Mouse (Mus musculus) kidney, postnatal 0 days (tissue): ENCODE measurements at regions not wholly inside any gene's neighbourhood (a gene's known extent, or its start where the extent isn't known, plus 50 kb on each side); places are given as distances from the start of the nearest gene placed in this dataset.

Experiments
- ATAC-seq: fragments of 200-750 bp; cut with Nextera tagmentation; replicated peaks from 2 replicates; pipeline ENCODE4 v1.8.0; 2017; ENCODE audit warnings: low read depth, moderate number of reproducible peaks, moderate TSS enrichment, moderate library complexity; ENCODE audit not compliant: low FRiP score
- DNase-seq: peaks from one replicate; pipeline ENCODE4 v3.0.0-alpha.2; 2016; ENCODE audit warnings: low spot score
- H3K27ac ChIP-seq: fragments of 300-500 bp; sonication (generic); 2 replicates; pipeline ENCODE4 v1.5.1; 2014; ENCODE audit warnings: mild to moderate bottlenecking
- H3K27me3 ChIP-seq: fragments of 300-500 bp; sonication (generic); 2 replicates; pipeline ENCODE4 v1.6.1; 2014; ENCODE audit warnings: low read length, mixed read lengths; ENCODE audit not compliant: insufficient read depth
- H3K36me3 ChIP-seq: fragments of 300-500 bp; sonication (generic); 2 replicates; pipeline ENCODE4 v1.6.1; 2014; ENCODE audit warnings: low read length, mixed read lengths; ENCODE audit not compliant: insufficient read depth
- H3K4me1 ChIP-seq: fragments of 300-500 bp; sonication (generic); replicated peaks from 2 replicates; pipeline ENCODE4 v1.6.1; 2014; ENCODE audit warnings: antibody characterized with exemption, low read length, mixed read lengths; ENCODE audit not compliant: insufficient read depth
- H3K4me2 ChIP-seq: fragments of 300-500 bp; sonication (generic); 2 replicates; pipeline ENCODE4 v1.6.1; 2014; ENCODE audit warnings: mild to moderate bottlenecking, low read length, moderate library complexity, mixed read lengths
- H3K4me3 ChIP-seq: fragments of 300-500 bp; sonication (generic); replicated peaks from 2 replicates; pipeline ENCODE4 v1.5.1; 2014; ENCODE audit warnings: low read depth, low read length
- H3K9ac ChIP-seq: fragments of 300-500 bp; sonication (generic); 2 replicates; pipeline ENCODE4 v1.6.1; 2014; ENCODE audit warnings: low read depth, low read length
- H3K9me3 ChIP-seq: fragments of 300-500 bp; sonication (generic); replicated peaks from 2 replicates; pipeline ENCODE4 v1.6.1; 2016; ENCODE audit warnings: low read length, inconsistent platforms, mixed read lengths
- CTCF ChIP-seq: IDR thresholded peaks from 2 replicates; pipeline ENCODE4 v1.5.1; 2016; ENCODE audit warnings: antibody characterized with exemption, low read depth, mild to moderate bottlenecking, moderate library complexity
- WGBS: fragments of 180-500 bp; shearing (Covaris S2); extraction: QIAGEN DNeasy Blood & Tissue Kit; methylation state at CpG from one replicate; pipeline ENCODE4 v1.1.7; 2014; 5-methylcytosine and 5-hydroxymethylcytosine counted together

DNA sequence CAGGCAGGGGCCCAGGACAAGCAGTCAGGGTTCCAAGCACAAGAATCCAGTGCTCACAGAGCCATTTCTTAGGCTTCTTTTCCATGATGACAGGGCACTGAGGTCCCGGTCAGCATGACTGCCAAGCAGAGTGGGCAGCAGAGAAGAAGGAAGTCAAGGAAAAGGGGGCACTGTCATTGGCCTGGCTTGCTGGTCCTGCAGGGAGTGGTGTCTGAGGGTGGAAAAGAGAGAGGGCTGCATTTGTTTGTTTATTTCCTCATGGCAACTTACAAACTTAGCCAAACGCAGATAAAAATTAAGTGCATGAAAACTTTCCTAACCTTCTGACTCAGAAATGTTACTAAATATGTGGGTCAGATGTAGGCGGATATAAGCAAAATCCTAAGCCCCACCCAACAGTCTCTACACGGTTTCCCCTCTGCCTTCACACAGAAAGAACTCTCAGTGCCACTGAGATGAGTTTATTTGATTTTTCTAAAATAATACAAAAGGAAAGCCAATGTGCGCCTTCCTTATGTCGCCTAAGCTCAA, 244.5 kb downstream of the Mreg start:
- no peaks in the 10 kb centered on the region for H3K4me1 ChIP-seq
- no peak for TF ChIP-seq CTCF
- no peak for DNase-seq

DNA sequence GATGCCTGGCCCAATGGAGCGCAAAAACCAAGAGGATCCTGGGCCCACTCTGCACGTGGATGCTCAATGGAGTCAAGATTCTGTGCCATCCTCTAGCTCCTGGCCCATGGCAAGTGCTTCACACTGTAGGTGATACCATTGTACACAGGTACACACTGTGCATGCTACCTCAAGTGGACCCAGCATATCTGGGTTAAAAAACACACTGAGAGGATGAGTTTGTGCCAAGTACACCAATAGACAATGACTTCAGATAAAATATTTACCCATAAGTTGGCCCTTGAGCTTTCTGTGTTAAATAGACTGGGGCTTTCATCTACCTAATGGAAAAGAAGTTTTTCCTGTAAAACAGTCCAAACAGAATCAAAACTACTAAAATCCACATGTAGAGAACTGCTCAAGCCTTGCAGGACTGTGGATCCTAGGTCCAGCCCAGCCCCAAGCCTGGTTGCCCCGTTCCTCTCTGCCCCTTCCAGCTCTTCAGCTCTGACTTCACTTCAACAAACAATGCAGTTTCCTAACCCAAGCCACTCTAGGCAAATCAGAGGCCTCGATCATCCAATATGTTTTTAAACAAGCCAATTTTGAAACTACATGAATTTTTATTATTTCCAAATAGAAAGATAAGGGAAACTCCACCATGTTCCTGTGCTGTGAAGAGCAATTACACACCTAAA, 247.5 kb downstream of the Mreg start:
- H3K36me3 ChIP-seq, result no peaks in the 10 kb centered on the region
- H3K9me3 ChIP-seq, result no peaks in the 10 kb centered on the region
- no peak for DNase-seq
- H3K27me3 ChIP-seq, result no peaks in the 10 kb centered on the region
- no peak overlapping the region for H3K27ac ChIP-seq
- ATAC-seq, result no peak
- no peaks in the 10 kb centered on the region for H3K4me1 ChIP-seq
- H3K4me2 ChIP-seq, result no peak overlapping the region
- H3K4me3 ChIP-seq, result no peak overlapping the region
- no peak for TF ChIP-seq CTCF
- WGBS, result 86% methylated on average over 4 of the region's 4 CpGs
- no peak overlapping the region for H3K9ac ChIP-seq

More for the DNA sequence above, 244.5 kb downstream of the Mreg start:
- Histone ChIP-seq H3K36me3 (no peaks in the 10 kb centered on the region), H3K9ac (no peak overlapping the region), H3K27ac (no peak overlapping the region), H3K27me3 (no peaks in the 10 kb centered on the region), H3K4me3 (no peak overlapping the region), H3K9me3 (no peaks in the 10 kb centered on the region), H3K4me2 (no peak overlapping the region)
- 87% methylated on average over 6 of the region's 6 CpGs for WGBS
- no peak for ATAC-seq

DNA sequence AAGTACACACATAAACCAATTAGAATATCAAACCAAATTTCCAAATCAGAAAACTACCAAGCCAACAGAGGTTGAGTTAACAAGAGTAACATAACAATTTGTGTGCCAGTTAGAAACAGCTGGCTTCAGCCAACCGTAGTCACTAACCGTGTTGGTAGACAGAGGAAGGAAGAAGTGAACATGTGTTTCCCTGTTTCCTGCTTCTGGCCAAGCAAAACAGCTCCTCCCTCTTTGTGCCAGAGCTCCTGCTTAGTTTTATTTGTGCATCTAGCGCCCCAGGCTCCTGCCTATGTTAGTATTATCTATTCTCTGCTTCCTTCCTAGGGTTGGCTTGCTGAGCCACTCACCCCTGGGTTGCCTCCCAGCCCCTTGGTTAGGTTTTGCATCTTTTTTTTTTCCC, 255.2 kb downstream of the Mreg start:
- H3K9ac ChIP-seq, result no peak overlapping the region
- no peak overlapping the region for H3K4me2 ChIP-seq
- DNase-seq (peak; percentile 43), ATAC-seq (no peak)
- no peak overlapping the region for H3K27ac ChIP-seq
- H3K9me3 ChIP-seq, result no peaks in the 10 kb centered on the region
- H3K4me3 ChIP-seq, result no peak overlapping the region
- TF ChIP-seq CTCF, result no peak
- H3K36me3 ChIP-seq, result no peaks in the 10 kb centered on the region
- no peaks in the 10 kb centered on the region for H3K27me3 ChIP-seq
- 40% methylated on average over 3 of the region's 3 CpGs for WGBS
- no peaks in the 10 kb centered on the region for H3K4me1 ChIP-seq

DNA sequence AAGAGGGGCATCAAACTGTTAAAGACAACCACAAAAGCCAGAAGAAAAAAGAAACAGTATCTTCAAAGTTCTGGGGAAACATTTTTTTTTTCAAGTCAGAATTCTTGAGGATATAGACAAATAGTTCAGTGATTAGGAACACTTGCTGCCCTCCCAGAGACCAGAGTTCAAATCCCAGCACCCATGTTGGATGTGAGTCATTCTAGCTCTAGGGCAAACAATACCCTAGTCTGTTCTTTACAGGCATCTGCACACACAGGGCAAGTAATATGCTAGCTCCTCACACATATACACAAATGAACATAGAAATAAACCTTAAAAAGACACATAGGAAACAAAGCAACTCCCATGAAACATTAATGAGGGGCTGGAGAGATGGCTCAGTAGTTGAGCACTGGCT, 256.8 kb downstream of the Mreg start:
- Histone ChIP-seq H3K27me3 (no peaks in the 10 kb centered on the region), H3K9ac (no peak overlapping the region), H3K27ac (no peak overlapping the region), H3K36me3 (no peaks in the 10 kb centered on the region), H3K4me1 (no peaks in the 10 kb centered on the region), H3K4me2 (no peak overlapping the region), H3K4me3 (no peak overlapping the region), H3K9me3 (no peaks in the 10 kb centered on the region)
- ATAC-seq, result no peak
- TF ChIP-seq CTCF, result no peak
- no peak for DNase-seq

DNA sequence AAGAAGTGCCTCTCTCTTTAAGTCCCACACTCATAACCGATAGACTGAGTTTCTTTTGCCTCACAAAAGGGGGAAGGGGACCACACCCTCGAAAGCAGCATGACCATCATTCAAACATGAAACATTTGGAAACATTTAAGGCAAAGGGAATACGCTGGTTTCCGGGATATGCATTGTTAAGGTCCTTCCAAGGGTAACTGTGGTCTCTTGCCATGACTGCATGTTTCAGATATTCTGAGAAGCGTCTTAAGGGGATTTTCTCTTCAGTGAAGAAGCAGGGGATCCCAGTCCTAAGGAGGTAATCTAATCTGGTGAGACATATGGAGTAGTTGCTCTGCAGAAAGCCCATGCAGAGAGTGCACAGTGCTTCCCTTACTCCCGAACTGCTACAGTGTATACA, 258.8 kb downstream of the Mreg start:
- no peaks in the 10 kb centered on the region for H3K36me3 ChIP-seq
- H3K9ac ChIP-seq, result no peak overlapping the region
- no peak for DNase-seq
- no peak for ATAC-seq
- no peaks in the 10 kb centered on the region for H3K4me1 ChIP-seq
- H3K27ac ChIP-seq, result no peak overlapping the region
- no peaks in the 10 kb centered on the region for H3K9me3 ChIP-seq
- TF ChIP-seq CTCF, result no peak
- no peak overlapping the region for H3K4me2 ChIP-seq
- H3K4me3 ChIP-seq, result no peak overlapping the region
- WGBS, result 61% methylated on average over 6 of the region's 6 CpGs
- no peaks in the 10 kb centered on the region for H3K27me3 ChIP-seq

DNA sequence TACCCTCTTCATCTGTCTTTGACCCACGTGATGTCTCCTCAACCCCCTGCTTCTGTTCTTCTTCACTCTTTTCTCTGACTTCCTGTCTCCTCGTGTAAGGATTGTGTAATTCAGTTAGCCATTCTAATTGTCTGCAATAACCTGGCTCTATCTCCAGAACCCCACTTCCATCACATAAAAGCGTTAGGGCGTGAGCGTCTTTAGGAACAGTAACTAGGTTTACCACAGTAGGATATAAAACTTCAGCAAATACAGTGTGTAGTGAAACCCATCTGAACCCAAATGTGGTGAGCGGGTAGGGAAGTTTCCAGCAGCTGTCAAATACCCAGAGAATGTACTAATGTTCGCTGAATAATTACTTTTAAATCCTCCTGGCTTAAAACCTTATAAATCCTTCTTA, 262.6 kb downstream of the Mreg start:
- no peak overlapping the region for H3K27ac ChIP-seq
- H3K4me3 ChIP-seq, result no peak overlapping the region
- H3K4me2 ChIP-seq, result no peak overlapping the region
- no peak for TF ChIP-seq CTCF
- DNase-seq (no peak), ATAC-seq (no peak)
- no peaks in the 10 kb centered on the region for H3K4me1 ChIP-seq
- H3K9me3 ChIP-seq, result no peaks in the 10 kb centered on the region
- no peak overlapping the region for H3K9ac ChIP-seq
- 80% methylated on average over 7 of the region's 7 CpGs for WGBS
- H3K36me3 ChIP-seq, result no peaks in the 10 kb centered on the region
- no peaks in the 10 kb centered on the region for H3K27me3 ChIP-seq

DNA sequence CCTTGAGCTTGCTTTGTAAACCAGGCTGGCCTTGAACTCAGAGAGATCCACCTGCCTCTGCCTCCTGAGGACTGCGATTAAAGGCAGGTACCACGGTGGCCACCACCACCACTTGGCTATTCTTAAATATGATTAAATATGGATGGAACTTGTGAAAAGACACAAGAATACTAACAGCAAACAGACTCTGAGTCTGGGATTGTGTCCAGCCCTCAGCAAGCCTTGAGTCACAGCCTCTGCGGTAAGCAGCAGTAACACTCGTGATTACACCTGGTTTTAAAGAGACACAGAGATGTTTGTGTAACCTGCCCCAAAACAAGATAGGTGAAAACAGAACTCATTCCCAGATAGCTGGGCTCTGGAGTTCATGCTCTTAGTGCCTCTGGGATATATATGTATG, 263.4 kb downstream of the Mreg start:
- Histone ChIP-seq H3K4me3 (no peak overlapping the region), H3K4me2 (no peak overlapping the region), H3K9me3 (no peaks in the 10 kb centered on the region), H3K36me3 (no peaks in the 10 kb centered on the region), H3K27me3 (no peaks in the 10 kb centered on the region), H3K4me1 (no peaks in the 10 kb centered on the region), H3K9ac (no peak overlapping the region), H3K27ac (no peak overlapping the region)
- no peak for DNase-seq
- no peak for ATAC-seq
- TF ChIP-seq CTCF, result no peak
- 95% methylated on average over 4 of the region's 4 CpGs for WGBS
